Mouse (Mus musculus) small intestine, adult 2 months (tissue): Measurements from ENCODE around the gene Dido1.

Experiments
- CTCF ChIP-seq: fragments of 200-500 bp; IDR thresholded peaks from 2 replicates; pipeline ENCODE4 v1.5.1; 2012; ENCODE audit warnings: low read depth, mild to moderate bottlenecking, control low read depth, inconsistent platforms, low read length, moderate library complexity, mixed read lengths; ENCODE audit not compliant: insufficient replicate concordance, insufficient read length; ENCODE audit errors: extremely low read depth
- POLR2A ChIP-seq: fragments of 200-500 bp; IDR thresholded peaks from 2 replicates; pipeline ENCODE4 v1.6.1; 2012; ENCODE audit warnings: low read depth, mild to moderate bottlenecking, control low read depth, inconsistent platforms, low read length, moderate library complexity

DNA sequence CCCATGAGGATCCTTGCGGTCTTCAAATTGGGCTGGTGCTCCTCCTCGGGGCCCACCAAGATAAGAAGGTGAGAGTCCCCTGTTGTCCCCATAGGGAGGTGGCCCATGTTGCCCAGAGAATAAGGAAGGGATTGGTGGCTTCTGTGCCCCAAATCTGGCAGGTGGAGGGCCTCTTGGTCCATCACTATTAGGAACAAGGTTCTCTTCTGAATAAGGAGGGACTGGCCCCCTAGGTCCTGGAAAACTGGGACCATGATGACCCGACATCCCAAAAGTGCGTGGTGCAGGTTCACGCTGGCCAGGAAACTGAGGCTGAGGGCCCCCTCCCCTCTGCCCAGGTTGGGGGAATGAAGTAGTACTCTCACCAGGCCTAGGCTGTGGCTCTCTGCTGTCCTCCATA is 49.3 kb downstream of the Dido1 start:
- no peak for TF ChIP-seq CTCF
- no peak for TF ChIP-seq POLR2A
